Mouse (Mus musculus): Measurements from ENCODE around the gene Naa16. TPM values are rescaled to one million over a fixed set of nuclear protein-coding genes. Genes with fewer than 3 reads are reported as not detected.

The Naa16 gene
- total RNA-seq, 2 experiments from 2014 or later: 60.7 to 65.8 TPM

- peak; percentile 85 for ATAC-seq (replicated peaks; ENCODE audit: low FRiP score, poor library complexity, severe bottlenecking)
Measured at GRCm38 (mm10) chr14:79301466-79301875, 89.1 kb downstream of the Naa16 start, which contains the start of gene Rgcc. Gene Rgcc (minus strand): TSS chr14:79301645.

GRCm38 (mm10) chr14:79300641-79301350, 89.8 kb downstream of the Naa16 start:
- peak; percentile 12; the same call in 1 of the 2 replicates for ATAC-seq (replicated peaks; ENCODE audit: low FRiP score, poor library complexity, severe bottlenecking)

- ATAC-seq (replicated peaks; ENCODE audit: low FRiP score, poor library complexity, severe bottlenecking): no peak
Measured at GRCm38 (mm10) chr14:79299796-79300195, 90.8 kb downstream of the Naa16 start.

- no peak for ATAC-seq (replicated peaks; ENCODE audit: low FRiP score, poor library complexity, severe bottlenecking)
Measured at GRCm38 (mm10) chr14:79299230-79299629, 91.3 kb downstream of the Naa16 start.

- ATAC-seq (replicated peaks; ENCODE audit: low FRiP score, poor library complexity, severe bottlenecking): no peak
Measured at GRCm38 (mm10) chr14:79298314-79298992, 92.1 kb downstream of the Naa16 start.

- ATAC-seq (replicated peaks; ENCODE audit: low FRiP score, poor library complexity, severe bottlenecking): no peak
Measured at GRCm38 (mm10) chr14:79296836-79297235, 93.7 kb downstream of the Naa16 start.

- peak; percentile 36 for ATAC-seq (replicated peaks; ENCODE audit: low FRiP score, poor library complexity, severe bottlenecking)
Measured at GRCm38 (mm10) chr14:79296201-79296600, 94.4 kb downstream of the Naa16 start.

- ATAC-seq (replicated peaks; ENCODE audit: low FRiP score, poor library complexity, severe bottlenecking): 0 out of 2 replicates have a peak, but pooled peaks have one; percentile 8
Measured at GRCm38 (mm10) chr14:79295579-79295978, 95.0 kb downstream of the Naa16 start.

GRCm38 (mm10) chr14:79294950-79295349, 95.6 kb downstream of the Naa16 start:
- peak; percentile 93 for ATAC-seq (replicated peaks; ENCODE audit: low FRiP score, poor library complexity, severe bottlenecking)

- ATAC-seq (replicated peaks; ENCODE audit: low FRiP score, poor library complexity, severe bottlenecking): no peak
Measured at GRCm38 (mm10) chr14:79294051-79294814, 96.3 kb downstream of the Naa16 start.

- ATAC-seq (replicated peaks; ENCODE audit: low FRiP score, poor library complexity, severe bottlenecking): no peak
Measured at GRCm38 (mm10) chr14:79293119-79293780, 97.3 kb downstream of the Naa16 start.

GRCm38 (mm10) chr14:79291629-79292028, 98.9 kb downstream of the Naa16 start:
- no peak for ATAC-seq (replicated peaks; ENCODE audit: low FRiP score, poor library complexity, severe bottlenecking)

- ATAC-seq (replicated peaks; ENCODE audit: low FRiP score, poor library complexity, severe bottlenecking): no peak
Measured at GRCm38 (mm10) chr14:79290683-79291425, 99.7 kb downstream of the Naa16 start.

GRCm38 (mm10) chr14:79289909-79290308, 100.7 kb downstream of the Naa16 start:
- no peak for ATAC-seq (replicated peaks; ENCODE audit: low FRiP score, poor library complexity, severe bottlenecking)

- peak; percentile 62; the same call in 1 of the 2 replicates for ATAC-seq (replicated peaks; ENCODE audit: low FRiP score, poor library complexity, severe bottlenecking)
Measured at GRCm38 (mm10) chr14:79288280-79288679, 102.3 kb downstream of the Naa16 start.

GRCm38 (mm10) chr14:79287251-79287863, 103.2 kb downstream of the Naa16 start:
- no peak for ATAC-seq (replicated peaks; ENCODE audit: low FRiP score, poor library complexity, severe bottlenecking)

GRCm38 (mm10) chr14:79285549-79285948, 105.0 kb downstream of the Naa16 start:
- ATAC-seq (replicated peaks; ENCODE audit: low FRiP score, poor library complexity, severe bottlenecking): no peak

- ATAC-seq (replicated peaks; ENCODE audit: low FRiP score, poor library complexity, severe bottlenecking): no peak
Measured at GRCm38 (mm10) chr14:79284616-79285015, 106.0 kb downstream of the Naa16 start.

- no peak for ATAC-seq (replicated peaks; ENCODE audit: low FRiP score, poor library complexity, severe bottlenecking)
Measured at GRCm38 (mm10) chr14:79283952-79284351, 106.6 kb downstream of the Naa16 start.
